Mouse (Mus musculus) embryonic fibroblast, embryonic 13.5 days (primary cell): ENCODE data around the gene Tspan3. TPM values are rescaled to one million over a fixed set of nuclear protein-coding genes. Genes with fewer than 3 reads are reported as not detected.

Source experiments
- H3K27ac ChIP-seq: 2 replicates; pipeline ENCODE4 v1.5.1; 2012; ENCODE audit warnings: low read length, control low read depth, inconsistent platforms; ENCODE audit not compliant: insufficient read depth
- H3K4me1 ChIP-seq: 2 replicates; pipeline ENCODE4 v1.6.1; 2011; ENCODE audit warnings: low read length; ENCODE audit not compliant: control insufficient read depth, insufficient read depth
- H3K4me3 ChIP-seq: 2 replicates; pipeline ENCODE4 v1.5.1; 2011; ENCODE audit warnings: mild to moderate bottlenecking, control low read depth, low read length; ENCODE audit not compliant: insufficient read depth
- CTCF ChIP-seq: IDR thresholded peaks from 2 replicates; pipeline ENCODE4 v1.5.1; 2011; ENCODE audit warnings: mild to moderate bottlenecking, control low read depth, low read length, moderate library complexity, borderline replicate concordance; ENCODE audit not compliant: insufficient read depth
- POLR2A ChIP-seq: IDR thresholded peaks from 2 replicates; pipeline ENCODE4 v1.6.1; 2011; ENCODE audit warnings: low read depth, mild to moderate bottlenecking, control low read depth, low read length, moderate library complexity
- polyA plus RNA-seq: library from polyadenylated mRNA; stranded (reverse); fragments of >200 nt; gene quantifications from 2 replicates; pipeline ENCODE4 v1.2.4, GENCODE M21; 2011; ENCODE audit warnings: low read depth; ENCODE audit not compliant: missing spikeins, insufficient read length

Gene Tspan3
- polyA plus RNA-seq, 1 experiment: 183 TPM

- no peak for TF ChIP-seq POLR2A
- TF ChIP-seq CTCF: no peak
- 0 out of 2 replicates have a peak, but pooled peaks cover 3% of the 10 kb centered on the region for H3K4me1 ChIP-seq
- H3K4me3 ChIP-seq: no peak overlapping the region
- no peak overlapping the region for H3K27ac ChIP-seq
Observed at GRCm38 (mm10) chr9:56196921-56197320, 31.6 kb upstream of the Tspan3 start.

DNA sequence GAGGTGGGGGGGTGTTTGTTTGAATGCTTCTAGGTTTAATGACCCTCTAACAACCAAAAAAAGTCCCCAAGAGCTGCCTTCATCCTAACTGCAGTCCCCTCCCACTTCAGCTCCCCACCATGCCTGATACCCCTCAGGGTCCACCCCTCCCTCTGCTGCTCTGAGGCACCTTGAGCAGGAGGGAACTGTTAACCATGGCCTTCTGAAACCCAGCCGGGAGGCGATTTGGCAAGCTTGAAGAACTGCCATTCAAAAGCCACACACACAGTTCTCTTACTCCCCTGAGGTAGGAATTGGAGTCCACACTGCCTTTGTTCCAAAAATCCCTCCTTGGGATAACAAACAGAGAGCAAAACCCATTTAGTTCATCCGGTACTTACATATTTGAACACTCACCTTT lies 29.9 kb upstream of the Tspan3 start:
- no peak for TF ChIP-seq POLR2A
- TF ChIP-seq CTCF: no peak
- no peaks in the 10 kb centered on the region for H3K4me1 ChIP-seq
- H3K4me3 ChIP-seq: no peak overlapping the region
- H3K27ac ChIP-seq: no peak overlapping the region

- no peak overlapping the region for H3K4me3 ChIP-seq
- TF ChIP-seq CTCF (no peak), POLR2A (no peak)
- H3K27ac ChIP-seq: no peak overlapping the region
- H3K4me1 ChIP-seq: no peaks in the 10 kb centered on the region
Observed at GRCm38 (mm10) chr9:56191498-56192455, 26.5 kb upstream of the Tspan3 start.

DNA sequence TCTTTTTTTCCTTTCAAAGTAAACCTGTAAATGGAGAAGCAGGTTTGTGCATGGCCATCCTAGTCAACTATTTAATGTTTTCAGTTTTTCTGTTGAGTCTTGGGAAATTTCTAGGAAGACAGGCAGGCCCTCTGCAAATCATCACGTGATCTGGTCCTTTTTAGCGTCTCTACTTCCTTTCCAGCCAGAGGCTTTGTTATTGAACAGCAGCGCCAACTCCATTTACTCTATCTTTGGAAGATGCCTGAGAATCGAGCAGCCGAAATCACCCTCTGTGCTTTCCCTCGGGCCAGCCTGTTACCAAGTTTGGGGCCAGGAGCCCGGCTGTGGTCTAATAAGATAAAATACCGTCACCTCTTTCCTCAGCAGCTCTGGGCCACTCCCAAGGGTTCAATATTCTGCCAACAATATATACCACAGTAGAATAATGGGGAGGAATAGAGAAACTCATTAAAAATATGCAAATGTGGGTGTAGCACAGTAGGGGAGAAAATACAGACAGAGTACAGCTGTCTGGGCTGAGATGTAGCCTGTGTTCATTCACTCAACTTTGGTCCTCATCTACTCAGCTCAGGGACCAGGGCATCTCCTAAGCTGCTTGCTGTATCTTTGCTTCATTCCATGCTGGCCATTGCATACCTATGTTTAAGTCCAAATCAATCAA lies 15.0 kb upstream of the Tspan3 start:
- no peak overlapping the region for H3K4me3 ChIP-seq
- H3K4me1 ChIP-seq: no peaks in the 10 kb centered on the region
- no peak for TF ChIP-seq POLR2A
- TF ChIP-seq CTCF: no peak
- no peak overlapping the region for H3K27ac ChIP-seq

GRCm38 (mm10) chr9:56179416-56180117 lies 14.3 kb upstream of the Tspan3 start:
- Histone ChIP-seq H3K27ac (no peak overlapping the region), H3K4me1 (no peaks in the 10 kb centered on the region), H3K4me3 (no peak overlapping the region)
- no peak for TF ChIP-seq POLR2A
- no peak for TF ChIP-seq CTCF

DNA sequence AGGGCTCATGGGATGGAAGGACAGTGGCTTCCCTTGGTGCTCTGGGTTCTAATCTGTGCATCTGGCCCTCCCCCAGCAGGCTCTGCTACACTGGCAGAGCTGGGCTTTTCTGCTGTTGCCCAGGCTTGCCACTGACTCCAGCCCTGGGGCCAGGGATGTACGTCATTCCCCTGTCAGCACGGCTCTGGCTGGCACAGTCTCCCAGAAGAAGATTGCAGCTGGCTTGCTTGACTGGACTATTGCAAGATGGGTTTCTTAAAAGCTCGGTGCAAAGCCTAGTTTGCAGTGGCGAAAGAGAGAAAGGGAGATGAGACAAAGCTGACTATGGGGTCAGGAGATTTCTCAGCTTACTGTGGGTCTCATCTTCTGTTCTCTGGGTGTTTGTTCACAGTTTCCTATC lies 12.1 kb upstream of the Tspan3 start:
- no peaks in the 10 kb centered on the region for H3K4me1 ChIP-seq
- TF ChIP-seq POLR2A: no peak
- H3K27ac ChIP-seq: no peak overlapping the region
- no peak overlapping the region for H3K4me3 ChIP-seq

- Histone ChIP-seq H3K27ac (no peak overlapping the region), H3K4me1 (no peaks in the 10 kb centered on the region), H3K4me3 (no peak overlapping the region)
- TF ChIP-seq POLR2A (no peak), CTCF (no peak)
Observed at GRCm38 (mm10) chr9:56175316-56175715, 10.0 kb upstream of the Tspan3 start.

DNA sequence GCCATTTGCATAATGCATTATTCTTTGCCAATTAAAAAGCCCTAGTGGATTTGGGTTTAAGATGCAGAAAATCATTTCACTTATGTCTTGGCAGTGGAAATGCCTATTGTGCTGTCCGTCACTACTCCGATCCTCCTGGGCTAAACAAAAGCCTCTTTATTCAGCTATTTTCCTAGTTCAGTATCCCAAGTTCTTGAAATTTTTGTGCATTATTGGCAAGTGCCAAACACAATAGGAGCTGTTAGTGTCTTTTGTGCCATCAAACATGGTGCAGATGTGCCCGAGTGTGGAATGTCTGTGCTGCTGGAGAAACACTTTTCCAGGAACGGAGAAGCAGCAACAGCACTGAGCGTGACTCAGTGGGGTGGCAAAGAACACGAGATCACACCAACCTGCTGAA lies 2.4 kb upstream of the Tspan3 start:
- no peak for TF ChIP-seq POLR2A
- TF ChIP-seq CTCF: no peak
- no peaks in the 10 kb centered on the region for H3K4me1 ChIP-seq
- H3K4me3 ChIP-seq: no peak overlapping the region
- H3K27ac ChIP-seq: no peak overlapping the region

GRCm38 (mm10) chr9:56166161-56166560 lies 884 bp upstream of the Tspan3 start:
- Histone ChIP-seq H3K27ac (no peak overlapping the region), H3K4me3 (no peak overlapping the region), H3K4me1 (no peaks in the 10 kb centered on the region)
- TF ChIP-seq POLR2A: no peak
- no peak for TF ChIP-seq CTCF
